Mouse (Mus musculus): ENCODE results near the gene Grhpr. TPM values are rescaled to one million over a fixed set of nuclear protein-coding genes. Genes with fewer than 3 reads are reported as not detected.
A peak's percentile ranks its signal among the peaks of the same experiment; 100 is the strongest.
"Not testable (repeated sequence)": the region's sequence is repeated elsewhere in the genome, so short reads cannot be mapped to it uniquely, and the experiment has no call there.

Grhpr gene
- polyA plus RNA-seq, 1 experiment from 2014 or later, result 20.7 TPM

DNA sequence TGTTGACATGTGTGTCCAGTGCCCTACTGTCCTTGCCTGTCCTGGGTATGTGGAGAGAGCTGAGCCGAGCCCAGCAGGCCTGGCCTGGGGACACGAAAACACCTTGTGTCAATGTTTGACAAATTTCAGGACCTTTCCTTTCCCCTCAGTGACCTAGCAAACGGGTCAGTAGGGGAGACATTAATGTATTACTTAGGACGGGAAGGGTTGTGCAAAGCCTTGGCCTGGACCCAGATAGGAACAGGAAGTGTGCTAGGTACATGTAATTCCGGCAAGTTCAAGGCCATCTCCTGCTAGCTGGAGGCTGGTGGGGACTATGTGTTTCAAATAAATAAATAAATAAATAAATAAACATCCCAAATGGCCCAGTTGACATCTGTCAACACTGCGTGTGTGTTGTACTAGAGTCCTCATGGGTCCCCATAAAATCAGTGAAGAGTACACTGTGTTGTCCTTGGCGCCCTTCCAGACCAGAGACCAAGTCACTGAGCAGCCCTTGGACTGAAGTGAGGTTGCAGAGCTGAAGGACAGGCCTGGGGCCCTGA is 1.3 kb upstream of the Grhpr start:
- Histone ChIP-seq H3K9ac (replicated peaks; ENCODE audit: low read length) (no peak overlapping the region), H3K4me3 (replicated peaks; ENCODE audit: low read depth, low read length) (no peak overlapping the region), H3K4me1 (ENCODE audit: control insufficient read depth, insufficient read depth, low read length) (peaks cover 7% of the 10 kb centered on the region; the same call in 1 of the 2 replicates), H3K36me3 (ENCODE audit: control insufficient read depth, insufficient read depth, low read length) (no peaks in the 10 kb centered on the region), H3K27ac (replicated peaks; ENCODE audit: low read depth, low read length) (no peak overlapping the region), H3K27me3 (ENCODE audit: control insufficient read depth, insufficient read depth, low read length) (no peaks in the 10 kb centered on the region), H3K9me3 (ENCODE audit: control insufficient read depth, low read length) (no peaks in the 10 kb centered on the region), H3K4me2 (ENCODE audit: low read length) (no peak overlapping the region)
- WGBS, result 87% methylated on average over 7 of the region's 7 CpGs
- no peak for DNase-seq
- ATAC-seq (ENCODE audit: low FRiP score, low TSS enrichment), result no peak

DNA sequence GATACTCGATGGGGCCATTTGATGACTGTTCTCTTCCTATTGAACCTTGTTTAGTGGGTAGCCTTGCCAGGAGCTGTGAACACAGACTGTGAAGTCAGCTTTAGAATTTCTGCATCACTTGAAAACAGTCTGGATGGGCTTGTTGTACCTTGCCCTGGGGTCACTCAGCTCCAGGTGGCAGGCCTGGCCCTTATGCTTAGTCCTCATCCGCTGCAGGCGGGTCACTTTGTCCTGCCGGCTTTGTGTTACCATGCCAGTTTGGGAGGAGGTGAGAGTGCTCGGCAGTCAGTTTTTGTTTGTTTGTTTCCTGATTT is 736 bp downstream of the Grhpr start:
- Histone ChIP-seq H3K36me3 (ENCODE audit: control insufficient read depth, insufficient read depth, low read length) (no peaks in the 10 kb centered on the region), H3K27me3 (ENCODE audit: control insufficient read depth, insufficient read depth, low read length) (no peaks in the 10 kb centered on the region), H3K4me1 (ENCODE audit: control insufficient read depth, insufficient read depth, low read length) (peaks cover 7% of the 10 kb centered on the region; the same call in 1 of the 2 replicates), H3K9ac (replicated peaks; ENCODE audit: low read length) (peak overlapping the region; percentile 65; the same call in 1 of the 2 replicates), H3K9me3 (ENCODE audit: control insufficient read depth, low read length) (no peaks in the 10 kb centered on the region), H3K4me2 (ENCODE audit: low read length) (peak overlapping the region; percentile 90), H3K27ac (replicated peaks; ENCODE audit: low read depth, low read length) (peak overlapping the region; percentile 63; the same call in 1 of the 2 replicates), H3K4me3 (replicated peaks; ENCODE audit: low read depth, low read length) (peak overlapping the region; percentile 54)
- WGBS, result 23% methylated on average over 5 of the region's 5 CpGs
- DNase-seq (no peak), ATAC-seq (ENCODE audit: low FRiP score, low TSS enrichment) (no peak)

DNA sequence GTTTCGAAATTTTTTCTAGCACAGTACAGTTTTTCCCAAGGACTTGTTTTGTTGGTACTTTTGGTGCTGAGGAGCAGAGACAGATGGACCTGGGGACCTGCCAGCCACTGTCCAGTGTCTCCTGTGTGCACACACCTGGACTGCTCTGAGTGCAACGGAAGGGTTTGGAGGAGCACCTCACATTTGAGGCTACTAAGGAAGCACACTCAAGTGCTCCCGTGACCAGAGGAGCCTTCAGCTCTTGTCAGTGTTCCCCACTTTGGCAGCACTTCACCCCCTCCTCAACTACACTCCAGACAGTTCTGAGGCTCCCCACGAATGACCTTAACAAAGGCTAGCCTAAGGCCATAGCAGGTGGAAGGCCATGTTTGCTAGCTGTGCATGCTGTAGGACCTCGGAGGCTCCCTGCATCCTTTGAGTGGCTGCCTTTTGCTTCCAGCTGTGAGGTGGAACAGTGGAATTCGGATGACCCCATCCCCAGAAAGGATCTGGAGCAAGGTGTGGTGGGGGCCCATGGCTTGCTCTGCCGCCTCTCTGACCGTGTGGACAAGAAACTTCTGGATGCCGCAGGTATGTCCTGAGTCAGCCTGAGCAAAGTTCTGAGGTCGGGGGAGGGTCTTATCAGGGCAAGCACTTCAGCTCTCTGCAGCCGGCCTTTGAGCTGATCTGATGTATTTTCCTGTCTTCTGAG is 1.4 kb downstream of the Grhpr start:
- ATAC-seq (ENCODE audit: low FRiP score, low TSS enrichment) (no peak), DNase-seq (no peak)
- Histone ChIP-seq H3K4me1 (ENCODE audit: control insufficient read depth, insufficient read depth, low read length) (peaks cover 7% of the 10 kb centered on the region; the same call in 1 of the 2 replicates), H3K36me3 (ENCODE audit: control insufficient read depth, insufficient read depth, low read length) (no peaks in the 10 kb centered on the region; the same call in 1 of the 2 replicates), H3K27ac (replicated peaks; ENCODE audit: low read depth, low read length) (no peak overlapping the region), H3K9ac (replicated peaks; ENCODE audit: low read length) (no peak overlapping the region), H3K9me3 (ENCODE audit: control insufficient read depth, low read length) (no peaks in the 10 kb centered on the region), H3K27me3 (ENCODE audit: control insufficient read depth, insufficient read depth, low read length) (no peaks in the 10 kb centered on the region), H3K4me3 (replicated peaks; ENCODE audit: low read depth, low read length) (no peak overlapping the region), H3K4me2 (ENCODE audit: low read length) (no peak overlapping the region)
- WGBS, result 77% methylated on average over 11 of the region's 11 CpGs

DNA sequence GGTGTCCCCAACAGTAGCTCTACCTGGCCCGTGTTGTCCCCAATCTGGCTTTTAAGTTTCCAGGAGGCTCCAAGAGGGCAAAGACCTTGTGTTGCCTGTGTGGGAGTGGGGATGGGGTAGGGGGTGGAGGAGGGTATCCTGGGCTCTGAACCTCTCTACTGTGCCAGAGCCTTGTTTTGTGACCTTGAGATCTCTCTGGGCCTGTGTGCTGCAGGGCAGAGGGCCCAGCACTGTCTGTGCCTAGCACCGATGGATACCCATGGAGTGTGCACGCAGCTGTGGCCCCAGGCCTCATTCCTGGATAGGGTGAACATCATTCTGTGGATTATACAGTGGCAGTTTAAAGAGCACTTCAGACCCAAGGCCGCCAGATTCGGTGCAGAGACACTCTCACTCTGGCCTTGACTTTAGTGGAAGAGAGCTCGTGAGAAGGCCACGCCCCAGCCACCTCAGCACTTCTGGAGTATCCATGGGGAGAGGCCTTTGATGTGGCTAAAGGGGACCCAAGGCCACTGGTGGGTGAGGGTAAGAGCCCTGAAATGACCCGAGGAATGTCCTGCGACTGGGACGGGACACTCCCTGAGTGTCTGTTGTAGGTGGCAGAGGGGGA is 2.0 kb downstream of the Grhpr start:
- no peak for ATAC-seq (ENCODE audit: low FRiP score, low TSS enrichment)
- peaks cover 7% of the 10 kb centered on the region; the same call in 1 of the 2 replicates for H3K4me1 ChIP-seq (ENCODE audit: control insufficient read depth, insufficient read depth, low read length)
- no peak overlapping the region for H3K9ac ChIP-seq (replicated peaks; ENCODE audit: low read length)
- H3K4me2 ChIP-seq (ENCODE audit: low read length), result no peak overlapping the region
- DNase-seq, result no peak
- no peaks in the 10 kb centered on the region for H3K27me3 ChIP-seq (ENCODE audit: control insufficient read depth, insufficient read depth, low read length)
- peaks cover 1% of the 10 kb centered on the region for H3K36me3 ChIP-seq (ENCODE audit: control insufficient read depth, insufficient read depth, low read length)
- no peaks in the 10 kb centered on the region for H3K9me3 ChIP-seq (ENCODE audit: control insufficient read depth, low read length)
- H3K4me3 ChIP-seq (replicated peaks; ENCODE audit: low read depth, low read length), result no peak overlapping the region
- no peak overlapping the region for H3K27ac ChIP-seq (replicated peaks; ENCODE audit: low read depth, low read length)
- WGBS, result 91% methylated on average over 10 of the region's 10 CpGs

DNA sequence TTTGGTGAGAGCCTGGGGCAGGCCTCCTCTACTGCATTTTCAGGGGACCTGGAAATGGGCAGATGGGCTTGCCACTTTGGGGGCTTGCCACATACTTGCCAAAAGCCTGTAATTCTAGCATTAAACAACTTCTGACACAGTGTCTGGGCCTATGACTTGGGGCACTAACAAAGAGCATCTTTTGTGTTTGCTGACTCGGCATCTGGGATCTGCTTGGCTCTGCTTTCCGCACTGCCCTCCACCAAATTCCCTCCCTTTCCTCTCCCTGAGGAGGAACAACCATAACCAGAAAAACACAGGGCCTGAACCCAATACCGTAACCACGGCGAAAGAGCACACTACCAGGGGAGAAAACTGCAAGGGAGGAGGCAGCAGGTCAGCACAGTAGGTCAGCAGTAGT is 9.4 kb downstream of the Grhpr start:
- 94% methylated on average over 5 of the region's 5 CpGs for WGBS
- ATAC-seq (ENCODE audit: low FRiP score, low TSS enrichment), result no peak

DNA sequence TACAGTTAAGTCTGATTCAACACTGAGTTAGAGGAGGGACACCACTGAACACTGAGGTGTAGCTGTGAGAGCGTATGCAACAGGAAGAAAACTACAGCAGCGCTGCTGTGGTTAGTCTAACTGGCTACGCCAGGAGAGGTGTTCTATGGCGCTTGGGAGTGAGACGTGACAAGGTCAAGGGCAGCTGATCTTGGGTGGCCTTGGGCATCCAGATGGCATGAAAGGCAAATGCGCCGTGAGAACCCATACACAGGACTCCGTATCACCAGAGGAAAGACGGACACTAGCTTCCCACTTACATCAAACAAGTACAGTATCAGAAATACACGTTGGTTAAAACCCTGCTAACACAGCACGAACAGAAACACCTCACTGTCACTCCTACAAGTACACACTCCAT is 11.1 kb downstream of the Grhpr start:
- not testable (repeated sequence) for H3K4me2 ChIP-seq (ENCODE audit: low read length); H3K9me3 ChIP-seq (ENCODE audit: control insufficient read depth, low read length); ATAC-seq (ENCODE audit: low FRiP score, low TSS enrichment); H3K27me3 ChIP-seq (ENCODE audit: control insufficient read depth, insufficient read depth, low read length); H3K4me3 ChIP-seq (replicated peaks; ENCODE audit: low read depth, low read length); H3K9ac ChIP-seq (replicated peaks; ENCODE audit: low read length); H3K4me1 ChIP-seq (ENCODE audit: control insufficient read depth, insufficient read depth, low read length); DNase-seq; H3K27ac ChIP-seq (replicated peaks; ENCODE audit: low read depth, low read length)
- 93% methylated on average over 11 of the region's 11 CpGs for WGBS
- H3K36me3 ChIP-seq (ENCODE audit: control insufficient read depth, insufficient read depth, low read length), result peaks cover 48% of the 10 kb centered on the region

More for the DNA sequence above, 9.4 kb downstream of the Grhpr start:
- no peak for DNase-seq
- Histone ChIP-seq H3K4me1 (ENCODE audit: control insufficient read depth, insufficient read depth, low read length) (no peaks in the 10 kb centered on the region), H3K9ac (replicated peaks; ENCODE audit: low read length) (no peak overlapping the region), H3K27me3 (ENCODE audit: control insufficient read depth, insufficient read depth, low read length) (no peaks in the 10 kb centered on the region), H3K36me3 (ENCODE audit: control insufficient read depth, insufficient read depth, low read length) (peaks cover 48% of the 10 kb centered on the region), H3K4me2 (ENCODE audit: low read length) (no peak overlapping the region), H3K4me3 (replicated peaks; ENCODE audit: low read depth, low read length) (no peak overlapping the region), H3K27ac (replicated peaks; ENCODE audit: low read depth, low read length) (no peak overlapping the region), H3K9me3 (ENCODE audit: control insufficient read depth, low read length) (no peaks in the 10 kb centered on the region)

DNA sequence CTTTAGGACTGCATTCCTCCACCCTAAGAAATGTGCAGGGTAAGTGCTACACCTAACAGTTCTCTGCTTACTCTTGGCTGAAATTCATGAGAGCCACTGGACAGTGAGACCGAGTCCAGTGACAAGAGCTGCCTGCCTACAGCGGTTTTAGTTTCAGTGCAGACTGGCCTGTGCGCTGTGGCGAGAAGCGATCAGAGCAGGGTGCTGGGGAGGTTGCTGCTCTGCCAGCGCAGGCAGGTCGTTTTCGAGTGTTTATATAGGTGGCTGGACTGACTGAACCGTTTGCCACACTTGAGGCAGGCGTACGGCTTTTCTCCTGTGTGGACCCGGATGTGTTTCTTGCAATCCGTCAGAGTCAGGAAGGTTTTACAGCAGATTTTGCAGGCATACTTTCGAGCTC is 12.0 kb downstream of the Grhpr start:
- H3K9ac ChIP-seq (replicated peaks; ENCODE audit: low read length); DNase-seq: not testable (repeated sequence)
- H3K36me3 ChIP-seq (ENCODE audit: control insufficient read depth, insufficient read depth, low read length), result peaks cover 47% of the 10 kb centered on the region

DNA sequence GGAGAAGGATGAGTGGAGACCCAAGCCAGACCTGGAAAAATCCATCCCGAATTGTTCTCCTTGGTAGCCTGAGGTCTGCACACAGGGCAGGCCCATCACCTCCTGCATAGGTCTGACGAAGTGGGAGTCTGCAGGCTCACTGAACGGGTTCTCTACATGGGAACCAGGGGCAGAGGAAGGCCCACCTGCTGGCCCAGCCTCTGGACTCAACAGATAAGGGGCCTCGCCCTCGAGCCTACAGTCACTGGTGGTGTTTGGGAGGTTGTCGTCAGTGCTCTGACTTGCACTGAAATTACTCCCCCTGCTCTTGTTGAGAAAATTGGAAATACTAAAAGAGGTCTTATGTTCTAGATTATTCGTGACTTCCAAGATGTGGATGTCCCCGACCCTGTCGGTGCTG is 12.7 kb downstream of the Grhpr start:
- no peak for DNase-seq
- H3K27me3 ChIP-seq (ENCODE audit: control insufficient read depth, insufficient read depth, low read length), result no peaks in the 10 kb centered on the region
- no peaks in the 10 kb centered on the region for H3K4me1 ChIP-seq (ENCODE audit: control insufficient read depth, insufficient read depth, low read length)
- H3K4me2 ChIP-seq (ENCODE audit: low read length), result no peak overlapping the region
- no peaks in the 10 kb centered on the region for H3K9me3 ChIP-seq (ENCODE audit: control insufficient read depth, low read length)
- no peak for ATAC-seq (ENCODE audit: low FRiP score, low TSS enrichment)
- peaks cover 41% of the 10 kb centered on the region for H3K36me3 ChIP-seq (ENCODE audit: control insufficient read depth, insufficient read depth, low read length)
- no peak overlapping the region for H3K9ac ChIP-seq (replicated peaks; ENCODE audit: low read length)
- 92% methylated on average over 9 of the region's 9 CpGs for WGBS
- H3K27ac ChIP-seq (replicated peaks; ENCODE audit: low read depth, low read length), result no peak overlapping the region
- H3K4me3 ChIP-seq (replicated peaks; ENCODE audit: low read depth, low read length), result no peak overlapping the region

More for the DNA sequence above, 12.0 kb downstream of the Grhpr start:
- not testable (repeated sequence) for H3K4me1 ChIP-seq (ENCODE audit: control insufficient read depth, insufficient read depth, low read length); H3K4me2 ChIP-seq (ENCODE audit: low read length); H3K27me3 ChIP-seq (ENCODE audit: control insufficient read depth, insufficient read depth, low read length); H3K4me3 ChIP-seq (replicated peaks; ENCODE audit: low read depth, low read length); H3K9me3 ChIP-seq (ENCODE audit: control insufficient read depth, low read length); ATAC-seq (ENCODE audit: low FRiP score, low TSS enrichment); H3K27ac ChIP-seq (replicated peaks; ENCODE audit: low read depth, low read length)
- WGBS, result 95% methylated on average over 14 of the region's 14 CpGs

DNA sequence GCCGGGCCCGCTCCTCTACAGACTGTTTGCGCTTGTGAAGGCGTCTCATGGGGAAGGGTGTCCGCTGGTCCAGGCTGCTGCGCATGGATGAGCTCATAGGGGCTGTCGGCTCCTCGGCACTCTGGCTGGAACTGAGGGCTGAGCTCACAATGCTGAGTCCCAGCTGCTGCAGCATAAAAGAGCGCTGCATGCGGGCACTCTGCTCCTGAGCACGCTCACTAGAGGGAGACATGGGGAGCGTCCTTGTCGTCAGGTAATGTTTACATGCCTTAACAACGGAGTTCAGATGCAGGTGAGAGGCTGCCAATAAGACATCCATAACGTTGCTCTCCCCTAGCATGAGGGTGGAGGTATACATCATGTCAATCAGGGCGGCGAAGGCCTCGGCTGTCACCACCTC is 13.6 kb downstream of the Grhpr start:
- Histone ChIP-seq H3K9ac (replicated peaks; ENCODE audit: low read length) (no peak overlapping the region), H3K27ac (replicated peaks; ENCODE audit: low read depth, low read length) (no peak overlapping the region), H3K27me3 (ENCODE audit: control insufficient read depth, insufficient read depth, low read length) (no peaks in the 10 kb centered on the region), H3K36me3 (ENCODE audit: control insufficient read depth, insufficient read depth, low read length) (peaks cover 34% of the 10 kb centered on the region), H3K4me1 (ENCODE audit: control insufficient read depth, insufficient read depth, low read length) (no peaks in the 10 kb centered on the region), H3K4me3 (replicated peaks; ENCODE audit: low read depth, low read length) (no peak overlapping the region), H3K4me2 (ENCODE audit: low read length) (no peak overlapping the region), H3K9me3 (ENCODE audit: control insufficient read depth, low read length) (no peaks in the 10 kb centered on the region)
- no peak for ATAC-seq (ENCODE audit: low FRiP score, low TSS enrichment)
- 77% methylated on average over 18 of the region's 18 CpGs for WGBS
- no peak for DNase-seq
